Mouse (Mus musculus) brain, embryonic 14.5 days (tissue): ENCODE results near the gene Acta1.

Experiments used
- CTCF ChIP-seq: fragments of 200-500 bp; IDR thresholded peaks from 2 replicates; pipeline ENCODE4 v1.5.1; 2012; ENCODE audit warnings: inconsistent platforms, mild to moderate bottlenecking, moderate library complexity, borderline replicate concordance; ENCODE audit not compliant: insufficient read depth, insufficient read length; ENCODE audit errors: extremely low read depth
- POLR2A ChIP-seq: fragments of 200-500 bp; IDR thresholded peaks from 2 replicates; pipeline ENCODE4 v1.6.1; 2012; ENCODE audit warnings: mild to moderate bottlenecking, inconsistent platforms, borderline replicate concordance; ENCODE audit not compliant: poor library complexity, insufficient read depth, insufficient read length, severe bottlenecking; ENCODE audit errors: extremely low read depth

DNA sequence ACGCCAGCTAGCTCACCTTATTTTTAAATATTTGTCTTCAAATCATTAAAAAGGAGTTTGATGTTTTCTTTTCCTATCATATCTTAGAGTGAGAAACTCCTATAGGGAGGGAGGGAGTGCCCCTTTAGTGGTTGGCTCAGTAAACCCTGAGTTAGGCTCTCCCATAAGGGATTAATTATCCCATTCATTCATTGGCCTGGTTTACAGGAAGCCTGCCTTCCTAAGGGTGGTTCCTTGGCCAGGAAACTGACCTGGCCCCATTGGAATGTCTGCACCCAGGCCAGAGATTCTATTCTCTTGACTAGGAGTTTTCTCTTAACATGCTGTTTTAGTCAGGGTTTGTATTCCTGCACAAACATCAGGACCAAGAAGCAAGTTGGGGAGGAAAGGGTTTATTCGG, 6.6 kb downstream of the Acta1 start:
- TF ChIP-seq CTCF: no peak
- no peak for TF ChIP-seq POLR2A
